Mouse (Mus musculus): Measurements from ENCODE around the gene Mbd4. TPM values are rescaled to one million over a fixed set of nuclear protein-coding genes. Genes with fewer than 3 reads are reported as not detected.
"Not testable (repeated sequence)": the region's sequence is repeated elsewhere in the genome, so short reads cannot be mapped to it uniquely, and the experiment has no call there.

The Mbd4 gene
- total RNA-seq (2021): 1 to 10 TPM; 1.7 to 2.1 TPM
- long read RNA-seq, experiment 1, partial matches to known transcripts: 0 of 2 reads
- long read RNA-seq, experiment 1, other reads (novel, unspliced or antisense): 0 of 2 reads
- long read RNA-seq, experiment 2, partial matches to known transcripts: 0 of 1 reads
- long read RNA-seq, experiment 2, other reads (novel, unspliced or antisense): 1 of 1 reads

GRCm38 (mm10) chr6:115853091-115853813 lies at the start of gene Mbd4, which contains the start of gene Ift122:
Gene Mbd4, minus strand, starts transcription at chr6:115853371.
Gene Ift122, plus strand, starts transcription at chr6:115853470.
- intact Hi-C loops (cut with DNase I): loop anchor here (5.0 kb wide), 2 partner anchors 104 to 139 kb away; no protein-coding TSS in a partner anchor
- peak; percentile 96 for DNase-seq

DNA sequence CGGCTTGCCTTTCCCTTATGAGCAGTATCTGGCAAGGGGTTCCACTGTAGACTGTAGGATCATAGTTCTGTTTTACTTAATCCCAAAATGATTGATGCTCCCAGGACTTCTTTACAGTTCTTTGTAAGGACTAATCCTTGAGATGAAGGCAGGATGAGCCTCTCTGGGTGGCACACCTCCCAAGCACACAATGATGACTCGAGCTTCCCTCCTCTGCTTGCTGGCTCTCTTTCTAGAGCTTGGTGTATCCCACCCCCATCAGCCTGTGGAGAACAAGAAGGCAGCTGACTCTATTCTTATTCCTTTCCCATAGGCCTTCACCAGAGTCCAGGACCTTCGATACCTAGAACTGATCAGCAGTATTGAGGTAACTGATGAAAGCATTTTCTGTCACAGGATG lies 49.4 kb upstream of the Mbd4 start:
- intact Hi-C loops (cut with DNase I): loop anchor here (2.0 kb wide), 1 partner anchor 56 kb away; no protein-coding TSS in a partner anchor

GRCm38 (mm10) chr6:115901489-115901931 lies 48.3 kb upstream of the Mbd4 start:
- peak in 1 of 2 experiments; percentile 60 for DNase-seq
- intact Hi-C loops (cut with DNase I): loop anchor here (1.0 kb wide), 1 partner anchor 106 kb away; no protein-coding TSS in a partner anchor

More for the DNA sequence above, 49.4 kb upstream of the Mbd4 start:
- no peak for DNase-seq

DNA sequence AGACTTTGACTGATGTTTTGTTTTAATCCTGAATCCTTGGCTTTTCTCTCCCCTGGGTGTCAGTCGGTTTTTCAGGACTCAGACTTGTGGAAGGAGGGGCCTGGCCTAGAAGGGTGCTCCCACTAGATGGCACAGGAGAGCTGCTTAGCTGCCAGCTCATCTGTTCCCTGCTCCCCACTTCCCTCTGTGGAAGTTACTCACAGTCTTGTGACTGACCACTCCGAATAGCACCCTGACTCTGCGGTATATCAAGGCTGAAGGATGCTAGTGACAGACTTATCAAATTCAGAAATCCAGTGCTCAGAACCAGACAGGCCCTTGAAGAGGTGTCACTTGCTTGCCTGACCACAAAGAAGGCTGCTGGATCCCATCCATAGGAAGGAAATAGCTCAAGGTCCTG lies 47.9 kb upstream of the Mbd4 start:
- peak; percentile 83 to 86 for DNase-seq
- intact Hi-C loops (cut with DNase I): loop anchor here (1.0 kb wide), 1 partner anchor 106 kb away; no protein-coding TSS in a partner anchor

GRCm38 (mm10) chr6:115897926-115898520 lies 44.9 kb upstream of the Mbd4 start:
- intact Hi-C loops (cut with DNase I): loop anchor here (5.0 kb wide), 2 partner anchors 41 to 229 kb away; no protein-coding TSS in a partner anchor
- DNase-seq: no peak

GRCm38 (mm10) chr6:115897117-115897516 lies 43.9 kb upstream of the Mbd4 start:
- intact Hi-C loops (cut with DNase I): loop anchor here (5.0 kb wide), 2 partner anchors 40 to 230 kb away; no protein-coding TSS in a partner anchor
- DNase-seq: peak; percentile 55 to 61

DNA sequence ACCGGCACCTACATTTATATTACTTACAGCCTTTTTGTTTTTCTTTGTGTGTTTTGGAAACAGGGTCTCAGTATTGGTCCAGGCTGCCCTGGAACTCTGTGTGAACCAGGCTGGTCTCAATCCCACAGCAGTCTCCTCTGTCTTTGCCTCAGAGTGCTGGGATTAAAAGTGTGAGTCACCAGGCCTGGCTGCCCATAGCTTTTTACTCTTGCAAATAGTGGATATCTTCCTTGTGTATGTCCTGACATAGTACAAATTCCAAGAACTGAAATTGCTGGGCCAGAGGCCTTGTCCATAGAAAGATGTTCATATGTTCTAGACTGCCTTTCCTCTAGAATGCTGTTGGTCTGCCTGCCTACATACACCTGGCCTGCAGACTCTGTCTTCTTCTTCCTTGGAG lies 43.2 kb upstream of the Mbd4 start:
- DNase-seq: no peak
- intact Hi-C loops (cut with DNase I): loop anchor here (5.0 kb wide), 2 partner anchors 39 to 231 kb away; no protein-coding TSS in a partner anchor

DNA sequence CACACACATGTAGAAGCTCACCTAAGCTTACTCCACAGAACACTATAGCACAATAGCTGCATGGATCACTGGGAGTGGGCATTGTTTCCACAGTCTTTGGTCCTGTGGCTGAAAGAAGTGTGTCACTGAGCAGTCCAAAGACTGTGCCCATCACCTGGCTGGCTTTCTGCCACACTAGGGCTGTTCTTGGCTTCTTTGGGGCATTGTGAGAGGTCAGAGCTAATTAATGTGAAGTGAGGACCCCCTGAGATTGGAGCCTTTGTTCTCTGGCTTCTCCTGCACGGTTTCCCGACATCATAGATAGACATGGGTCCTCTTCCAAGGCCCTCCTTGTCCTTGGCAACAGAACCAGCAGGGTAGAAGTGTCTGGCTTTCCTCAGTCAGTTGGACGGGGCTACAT lies 39.2 kb upstream of the Mbd4 start:
- no peak for DNase-seq
- intact Hi-C loops (cut with DNase I): no loop called here

- intact Hi-C loops (cut with DNase I): no loop called here
- DNase-seq: peak in 1 of 2 experiments; percentile 58
Measured at GRCm38 (mm10) chr6:115891497-115892061, 38.4 kb upstream of the Mbd4 start.

GRCm38 (mm10) chr6:115891061-115891460 lies 37.9 kb upstream of the Mbd4 start:
- no peak for DNase-seq
- intact Hi-C loops (cut with DNase I): no loop called here

- intact Hi-C loops (cut with DNase I): no loop called here
- no peak for DNase-seq
Measured at GRCm38 (mm10) chr6:115890601-115891000, 37.4 kb upstream of the Mbd4 start.

- no peak for DNase-seq
- intact Hi-C loops (cut with DNase I): no loop called here
Measured at GRCm38 (mm10) chr6:115888296-115888695, 35.1 kb upstream of the Mbd4 start.

GRCm38 (mm10) chr6:115886894-115887293 lies 33.7 kb upstream of the Mbd4 start:
- DNase-seq: no peak
- intact Hi-C loops (cut with DNase I): no loop called here

- DNase-seq: no peak
- intact Hi-C loops (cut with DNase I): loop anchor here (2.0 kb wide), 1 partner anchor 27 kb away; no protein-coding TSS in a partner anchor
Measured at GRCm38 (mm10) chr6:115884018-115884417, 30.8 kb upstream of the Mbd4 start.

DNA sequence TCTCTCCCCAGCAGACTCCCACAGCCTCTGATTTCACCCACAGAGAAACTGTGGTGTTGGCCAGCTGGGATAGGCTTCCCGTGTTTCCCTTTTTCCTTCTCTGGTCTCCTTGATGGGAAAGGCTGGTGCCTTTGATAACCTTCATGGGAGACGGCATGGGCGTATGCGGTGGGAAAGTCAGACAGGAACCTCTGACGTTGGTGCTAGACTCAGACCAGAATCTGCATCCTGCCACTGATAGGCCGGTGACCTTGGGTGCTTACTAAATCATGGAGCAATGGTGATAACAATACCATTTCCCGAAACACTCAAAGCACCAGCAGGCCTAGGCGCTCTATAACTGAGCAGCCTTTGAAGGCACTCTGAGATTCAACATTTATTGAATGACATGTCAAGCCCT lies 27.6 kb upstream of the Mbd4 start:
- intact Hi-C loops (cut with DNase I): no loop called here
- no peak for DNase-seq

GRCm38 (mm10) chr6:115879736-115880135 lies 26.6 kb upstream of the Mbd4 start:
- no peak for DNase-seq
- intact Hi-C loops (cut with DNase I): no loop called here

DNA sequence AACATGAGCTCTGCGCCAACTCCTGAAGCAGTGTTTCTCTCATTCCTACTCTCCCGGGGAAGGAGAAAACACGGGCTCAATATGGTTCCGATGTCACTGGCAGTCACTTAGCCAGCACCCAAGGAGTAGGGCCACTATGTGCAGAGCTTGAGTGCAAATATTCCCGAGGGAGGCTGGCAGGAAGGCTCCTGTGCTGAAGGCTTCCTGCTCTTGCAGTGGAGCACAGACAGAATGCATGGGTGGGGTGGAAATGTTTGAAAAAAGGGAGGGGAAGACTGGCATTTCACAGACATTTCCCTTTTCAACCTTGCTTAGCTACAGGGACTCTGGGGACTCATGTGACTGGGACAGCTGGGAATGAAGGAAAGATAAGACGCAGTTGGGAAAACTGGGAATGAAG lies 25.5 kb upstream of the Mbd4 start:
- DNase-seq: no peak
- intact Hi-C loops (cut with DNase I): no loop called here

- no peak for DNase-seq
- intact Hi-C loops (cut with DNase I): no loop called here
Measured at GRCm38 (mm10) chr6:115877239-115877638, 24.1 kb upstream of the Mbd4 start.

DNA sequence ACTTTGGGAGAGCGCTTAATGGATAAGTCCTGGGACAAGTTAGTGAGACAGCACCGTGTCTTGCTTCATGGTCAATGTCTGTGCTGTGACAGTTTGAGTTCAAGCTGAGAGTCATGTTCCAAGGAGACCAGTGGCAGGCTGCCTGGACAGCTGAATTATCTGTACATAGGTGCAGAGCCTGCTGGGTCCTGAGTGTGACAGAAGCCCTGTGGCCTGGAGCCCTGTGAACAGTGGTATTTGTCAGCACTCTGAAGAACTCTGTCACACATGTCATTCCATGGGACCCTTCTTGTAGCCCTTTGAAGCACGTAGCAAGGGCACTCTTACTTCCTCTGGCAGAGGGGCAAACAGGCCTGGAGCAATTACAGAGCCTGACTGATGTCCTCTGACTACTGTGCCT lies 18.1 kb upstream of the Mbd4 start:
- DNase-seq; intact Hi-C loops (cut with DNase I): not testable (repeated sequence)

GRCm38 (mm10) chr6:115867157-115867556 lies 14.0 kb upstream of the Mbd4 start:
- intact Hi-C loops (cut with DNase I); DNase-seq: not testable (repeated sequence)

GRCm38 (mm10) chr6:115865246-115865645 lies 12.1 kb upstream of the Mbd4 start:
- intact Hi-C loops (cut with DNase I): no loop called here
- DNase-seq: no peak

Data from heart, postnatal 14 days (tissue).